Mouse (Mus musculus) liver, embryonic 14.5 days (tissue): ENCODE results near the gene Anpep. TPM values are rescaled to one million over a fixed set of nuclear protein-coding genes. Genes with fewer than 3 reads are reported as not detected.

Experiments used
- ATAC-seq: fragments of 200-750 bp; cut with Nextera tagmentation; 2 replicates; pipeline ENCODE4 v1.8.0; 2017; ENCODE audit warnings: moderate number of reproducible peaks, mild to moderate bottlenecking, moderate library complexity; ENCODE audit not compliant: insufficient read depth
- DNase-seq, 3 experiments: peaks; one replicate each; pipeline ENCODE4 v3.0.0-alpha.2; 2012 to 2013; ENCODE audit warnings: low read depth in 3 of 3, low spot score in 3 of 3
- H3K27ac ChIP-seq: fragments of 300-500 bp; sonication (generic); 2 replicates; pipeline ENCODE4 v1.5.1; 2014; ENCODE audit warnings: moderate library complexity, mild to moderate bottlenecking, control low read depth, inconsistent platforms
- H3K27me3 ChIP-seq: fragments of 300-500 bp; sonication (generic); 2 replicates; pipeline ENCODE4 v1.6.1; 2014; ENCODE audit warnings: mild to moderate bottlenecking, low read length, moderate library complexity; ENCODE audit not compliant: control insufficient read depth, insufficient read depth
- H3K36me3 ChIP-seq: fragments of 300-500 bp; sonication (generic); replicated peaks from 2 replicates; pipeline ENCODE4 v1.6.1; 2014; ENCODE audit warnings: low read depth; ENCODE audit not compliant: control insufficient read depth, insufficient read depth
- H3K4me1 ChIP-seq, 2 experiments: fragments of 200-500 bp in 1 of 2; fragments of 300-500 bp in 1 of 2; sonication (generic) in 1 of 2; replicated peaks; 2 replicates each; pipeline ENCODE4 v1.6.1; 2012 to 2014; ENCODE audit warnings: antibody characterized with exemption in 1 of 2, inconsistent platforms in 1 of 2, low read length in 1 of 2; ENCODE audit not compliant: control insufficient read depth in 2 of 2, insufficient read depth in 2 of 2
- H3K4me2 ChIP-seq: fragments of 300-500 bp; sonication (generic); 2 replicates; pipeline ENCODE4 v1.6.1; 2014; ENCODE audit warnings: low read depth, mild to moderate bottlenecking, control low read depth, moderate library complexity
- H3K4me3 ChIP-seq, 2 experiments: fragments of 200-500 bp in 1 of 2; fragments of 300-500 bp in 1 of 2; sonication (generic) in 1 of 2; 2 replicates each; pipeline ENCODE4 v1.5.1; 2012 to 2014; ENCODE audit warnings: low read depth in 2 of 2, low read length in 2 of 2, mild to moderate bottlenecking in 2 of 2, control low read depth in 1 of 2, inconsistent platforms in 1 of 2, moderate library complexity in 1 of 2; ENCODE audit not compliant: insufficient read depth in 1 of 2
- H3K9ac ChIP-seq: fragments of 300-500 bp; sonication (generic); replicated peaks from 2 replicates; pipeline ENCODE4 v1.6.1; 2014; ENCODE audit warnings: mild to moderate bottlenecking, control low read depth, moderate library complexity
- H3K9me3 ChIP-seq: fragments of 300-500 bp; sonication (generic); 2 replicates; pipeline ENCODE4 v1.6.1; 2016; ENCODE audit warnings: low read length, mixed read lengths; ENCODE audit not compliant: control insufficient read depth
- CTCF ChIP-seq: IDR thresholded peaks from 2 replicates; pipeline ENCODE4 v1.5.1; 2016; ENCODE audit warnings: antibody characterized with exemption, low read depth, control low read depth
- EP300 ChIP-seq: IDR thresholded peaks from 2 replicates; pipeline ENCODE4 v1.6.1; 2016; ENCODE audit warnings: antibody characterized with exemption, low read depth
- WGBS: fragments of 180-500 bp; shearing (Covaris S2); extraction: QIAGEN DNeasy Blood & Tissue Kit; methylation state at CpG from one replicate; pipeline ENCODE4 v1.1.7; 2014; ENCODE audit not compliant: insufficient replicate concordance; 5-methylcytosine and 5-hydroxymethylcytosine counted together
- polyA plus RNA-seq, 2 experiments: library from polyadenylated mRNA; depleted of rRNA in 1 of 2; stranded (reverse) in 1 of 2; unstranded in 1 of 2; fragments of >200 nt; fragmentation: Nextera tagmentation in 1 of 2; extraction: Ambion mirVana in 1 of 2; gene quantifications; 2 replicates each; pipeline versions ENCODE4 v1.2.1 to v1.2.3; 2012 to 2014

Gene Anpep
- polyA plus RNA-seq, 2 experiments = 14.9 to 16.9 TPM

DNA sequence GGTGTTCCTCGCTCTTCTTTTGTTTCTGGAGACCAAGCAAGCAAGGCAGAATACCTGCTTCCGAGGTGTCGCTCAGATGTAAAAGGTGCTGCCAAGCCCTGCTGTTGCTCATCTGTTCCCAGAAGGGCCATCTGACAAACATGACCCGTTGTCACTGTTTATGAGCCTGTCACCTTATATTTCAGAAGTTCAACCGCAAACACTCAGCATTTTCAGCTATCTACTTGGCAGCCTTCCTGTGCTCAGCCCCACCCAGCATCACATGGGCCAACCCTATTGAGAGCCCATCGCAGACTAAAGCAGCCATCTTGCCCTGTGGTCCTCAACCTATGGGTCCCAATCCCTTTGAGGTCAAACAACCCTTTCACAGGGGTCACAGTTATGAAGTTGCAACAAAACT, 39.9 kb upstream of the Anpep start:
- H3K4me2 ChIP-seq = no peak overlapping the region
- ATAC-seq = peak; percentile 45; the same call in 1 of the 2 replicates
- no peak overlapping the region for H3K4me3 ChIP-seq
- DNase-seq = no peak
- no peaks in the 10 kb centered on the region for H3K9me3 ChIP-seq
- H3K27ac ChIP-seq = no peak overlapping the region
- peaks cover 0 to 19% of the 10 kb centered on the region in 2 experiments; a peak in 2 of 4 replicates for H3K4me1 ChIP-seq
- no peak for TF ChIP-seq CTCF
- no peak for TF ChIP-seq EP300
- 53% methylated on average over 6 of the region's 6 CpGs for WGBS
- no peaks in the 10 kb centered on the region for H3K27me3 ChIP-seq
- no peak overlapping the region for H3K9ac ChIP-seq
- H3K36me3 ChIP-seq = no peaks in the 10 kb centered on the region; the same call in 1 of the 2 replicates

DNA sequence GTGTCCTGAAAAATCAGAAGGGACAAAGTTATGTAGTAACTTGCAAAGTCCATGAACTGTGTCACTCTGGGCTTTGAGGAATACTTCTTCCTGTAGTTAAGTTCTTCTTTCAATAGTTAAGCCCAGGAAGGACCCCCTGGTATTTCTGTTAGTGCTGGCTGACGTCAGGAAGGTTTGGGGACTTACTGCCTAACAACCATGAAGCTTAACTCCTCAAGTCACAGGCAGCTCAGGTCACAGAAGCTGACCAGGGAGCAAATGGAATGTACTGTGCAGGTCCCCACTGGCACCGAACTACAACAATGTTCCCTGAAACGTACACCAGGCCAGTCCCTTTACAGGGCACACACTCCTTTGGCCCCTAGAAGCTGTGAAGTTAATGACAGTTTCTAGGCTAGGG, 34.4 kb upstream of the Anpep start:
- H3K9ac ChIP-seq = no peak overlapping the region
- TF ChIP-seq EP300 (no peak), CTCF (no peak)
- H3K27me3 ChIP-seq = no peaks in the 10 kb centered on the region
- WGBS = 71% methylated on average over 3 of the region's 3 CpGs
- no peaks in the 10 kb centered on the region for H3K36me3 ChIP-seq
- no peak overlapping the region for H3K27ac ChIP-seq
- H3K4me1 ChIP-seq = no peaks in the 10 kb centered on the region
- no peak overlapping the region for H3K4me3 ChIP-seq
- no peaks in the 10 kb centered on the region for H3K9me3 ChIP-seq
- ATAC-seq = no peak
- DNase-seq = no peak
- no peak overlapping the region for H3K4me2 ChIP-seq

DNA sequence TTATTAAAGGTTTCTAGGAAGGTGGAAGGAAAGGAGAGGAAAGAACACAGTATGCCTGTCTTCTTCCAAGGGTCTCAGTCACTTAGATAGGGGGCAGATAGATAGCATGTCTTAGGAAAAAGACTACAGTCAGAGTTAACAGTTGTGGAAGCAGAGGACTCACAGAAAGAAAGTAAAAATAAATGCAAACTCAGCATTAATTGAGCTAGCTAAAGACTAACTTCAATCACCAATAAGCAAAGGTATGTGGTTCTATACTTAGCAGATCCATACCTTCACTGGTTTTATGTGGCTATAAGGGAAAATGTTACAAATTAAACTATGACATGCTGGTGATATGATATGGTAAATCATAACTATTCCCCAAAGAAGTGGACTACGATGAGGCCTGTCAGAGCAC, 33.9 kb upstream of the Anpep start:
- Histone ChIP-seq H3K27ac (no peak overlapping the region), H3K9me3 (no peaks in the 10 kb centered on the region), H3K36me3 (no peaks in the 10 kb centered on the region), H3K4me1 (no peaks in the 10 kb centered on the region), H3K4me2 (no peak overlapping the region), H3K9ac (no peak overlapping the region), H3K27me3 (no peaks in the 10 kb centered on the region), H3K4me3 (no peak overlapping the region)
- DNase-seq (no peak), ATAC-seq (no peak)
- TF ChIP-seq EP300 = no peak
- TF ChIP-seq CTCF = no peak
- WGBS = 94% methylated on average over 1 of the region's 1 CpGs

DNA sequence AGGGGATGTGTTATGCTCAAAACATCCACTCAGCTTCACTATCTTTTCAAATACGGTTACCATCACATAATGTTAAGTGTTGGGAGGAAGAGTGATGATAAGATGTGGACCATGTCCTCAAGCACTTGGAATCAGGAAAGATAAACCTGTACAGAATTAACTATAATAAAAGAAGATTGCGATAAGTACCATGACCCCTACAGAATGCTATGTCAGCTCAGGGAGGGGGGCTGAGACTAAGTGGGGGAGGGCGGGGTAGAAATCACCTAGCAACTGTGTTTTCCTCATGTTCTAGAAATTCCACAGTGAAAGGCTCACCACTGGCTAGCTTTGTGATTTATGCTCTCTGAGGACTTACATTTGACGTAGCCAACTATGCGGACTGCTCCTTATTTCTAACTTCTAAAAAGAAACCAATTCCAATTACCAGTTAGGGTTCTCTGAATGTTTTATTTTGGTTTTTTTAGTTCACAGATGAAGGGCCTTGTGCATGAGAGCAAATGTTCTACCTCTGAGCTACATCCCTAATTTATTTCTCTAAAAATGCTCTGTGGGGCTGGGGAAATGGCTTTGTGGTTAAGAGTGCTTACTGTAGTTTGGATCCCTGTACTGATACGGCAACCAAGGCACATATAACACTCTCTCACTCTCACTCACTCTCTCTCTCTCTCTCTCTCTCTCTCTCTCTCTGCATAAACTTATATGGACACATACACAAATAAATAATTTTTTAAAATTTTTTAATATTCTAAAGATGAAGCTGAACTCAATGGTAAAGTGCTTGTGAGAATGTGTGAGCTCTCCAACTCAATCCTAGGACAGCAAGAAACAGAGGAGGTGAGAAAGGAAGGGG, 31.9 kb upstream of the Anpep start:
- ATAC-seq (no peak), DNase-seq (no peak)
- H3K27ac ChIP-seq = no peak overlapping the region
- no peak for TF ChIP-seq CTCF
- TF ChIP-seq EP300 = no peak
- H3K36me3 ChIP-seq = no peaks in the 10 kb centered on the region
- no peak overlapping the region for H3K4me2 ChIP-seq
- H3K27me3 ChIP-seq = no peaks in the 10 kb centered on the region
- H3K4me3 ChIP-seq = no peak overlapping the region
- no peaks in the 10 kb centered on the region for H3K4me1 ChIP-seq
- WGBS = 73% methylated on average over 6 of the region's 6 CpGs
- H3K9ac ChIP-seq = no peak overlapping the region
- no peaks in the 10 kb centered on the region for H3K9me3 ChIP-seq

DNA sequence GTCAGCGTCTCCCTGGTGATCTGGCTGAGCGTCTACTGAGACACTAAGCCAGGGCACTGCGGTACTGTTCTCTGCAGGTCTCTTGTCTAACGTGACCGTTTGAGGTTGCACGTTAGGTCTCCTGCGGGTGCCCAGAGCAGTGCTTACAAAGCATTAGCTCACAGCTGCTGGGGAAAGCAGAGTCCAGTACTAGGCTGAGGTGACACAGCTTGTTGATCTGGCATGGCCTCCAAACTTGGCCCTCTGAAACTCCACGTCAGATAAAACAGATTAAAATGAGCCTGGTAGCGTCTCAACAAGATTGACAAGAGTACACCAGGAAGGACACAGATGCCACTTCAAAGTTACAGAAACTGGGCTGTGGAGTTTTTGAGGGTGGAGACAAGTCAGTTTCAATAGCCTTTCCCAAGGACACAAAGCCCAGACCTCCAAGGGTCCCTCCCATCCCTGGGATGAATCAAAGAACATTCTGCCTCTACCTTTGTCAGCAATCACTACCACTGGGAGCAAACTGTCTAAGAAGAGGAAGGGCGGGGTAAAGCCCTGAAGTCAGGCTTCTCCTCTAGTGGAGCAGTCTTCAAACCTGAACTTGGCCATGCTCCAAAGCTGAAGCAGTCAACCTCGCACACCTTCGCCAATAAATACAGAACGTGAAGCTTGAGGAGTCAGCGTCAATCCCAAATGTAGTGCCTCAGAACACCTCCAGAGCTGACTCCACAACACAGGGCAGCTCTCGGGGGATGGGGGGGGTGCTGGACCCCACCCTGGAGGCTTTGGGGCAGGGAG, 29.8 kb upstream of the Anpep start:
- Histone ChIP-seq H3K27me3 (no peaks in the 10 kb centered on the region), H3K4me3 (no peak overlapping the region), H3K4me2 (no peak overlapping the region), H3K36me3 (no peaks in the 10 kb centered on the region), H3K27ac (no peak overlapping the region), H3K9me3 (no peaks in the 10 kb centered on the region), H3K4me1 (no peaks in the 10 kb centered on the region), H3K9ac (no peak overlapping the region)
- WGBS = 81% methylated on average over 15 of the region's 15 CpGs
- DNase-seq = no peak
- TF ChIP-seq CTCF = no peak
- TF ChIP-seq EP300 = no peak
- ATAC-seq = no peak
